Mouse (Mus musculus) myocyte (in vitro differentiated cells): ENCODE results near the gene Mup21. TPM values are rescaled to one million over a fixed set of nuclear protein-coding genes. Genes with fewer than 3 reads are reported as not detected.
"Not testable (repeated sequence)": the region's sequence is repeated elsewhere in the genome, so short reads cannot be mapped to it uniquely, and the experiment has no call there.

ENCODE experiments used
- H3K27me3 ChIP-seq: one replicate; pipeline ENCODE4 v1.6.1; 2011; ENCODE audit not compliant: control insufficient read depth, insufficient read depth, insufficient read length
- H3K36me3 ChIP-seq: one replicate; pipeline ENCODE4 v1.6.1; 2011; ENCODE audit not compliant: control insufficient read depth, insufficient read depth
- H3K4me2 ChIP-seq: one replicate; pipeline ENCODE4 v1.6.1; 2011; ENCODE audit warnings: low read depth, control low read depth
- H3K4me3 ChIP-seq: one replicate; pipeline ENCODE4 v1.5.1; 2011; ENCODE audit warnings: mild to moderate bottlenecking, control low read depth, moderate library complexity
- H3K79me2 ChIP-seq: one replicate; pipeline ENCODE4 v1.6.1; 2011; ENCODE audit not compliant: control insufficient read depth, insufficient read depth
- H3ac ChIP-seq: one replicate; pipeline ENCODE4 v1.6.1; 2011; ENCODE audit not compliant: control insufficient read depth, insufficient read length
- CEBPB ChIP-seq: IDR thresholded peaks from 2 replicates; pipeline ENCODE4 v1.6.1; 2011; ENCODE audit warnings: mild to moderate bottlenecking, moderate library complexity; ENCODE audit not compliant: poor library complexity, insufficient read depth, severe bottlenecking
- E2F4 ChIP-seq: IDR thresholded peaks from one replicate; pipeline ENCODE4 v1.6.1; 2011; ENCODE audit warnings: mild to moderate bottlenecking, control low read depth, moderate library complexity; ENCODE audit not compliant: insufficient read depth
- MAX ChIP-seq: IDR thresholded peaks from one replicate; pipeline ENCODE4 v1.6.1; 2011; ENCODE audit warnings: low read depth, mild to moderate bottlenecking, control low read depth
- MYOD1 ChIP-seq, 3 experiments: IDR thresholded peaks; one replicate each; pipeline ENCODE4 v1.6.1; 2011; ENCODE audit warnings: control low read depth in 2 of 3, low read depth in 2 of 3, mild to moderate bottlenecking in 2 of 3, moderate library complexity in 1 of 3; ENCODE audit not compliant: insufficient read length in 2 of 3, control insufficient read depth in 1 of 3
- MYOG ChIP-seq, 3 experiments: IDR thresholded peaks; one replicate each; pipeline ENCODE4 v1.6.1; 2011; ENCODE audit warnings: control low read depth in 2 of 3, low read depth in 2 of 3, mild to moderate bottlenecking in 2 of 3; ENCODE audit not compliant: insufficient read length in 2 of 3, control insufficient read depth in 1 of 3, insufficient read depth in 1 of 3
- POLR2A ChIP-seq: IDR thresholded peaks from one replicate; pipeline ENCODE4 v1.6.1; 2011; ENCODE audit warnings: low read depth, mild to moderate bottlenecking, control low read depth, moderate library complexity; ENCODE audit not compliant: insufficient read length
- POLR2AphosphoS2 ChIP-seq: IDR thresholded peaks from one replicate; pipeline ENCODE4 v1.6.1; 2011; ENCODE audit warnings: low read depth, control low read depth; ENCODE audit not compliant: insufficient read length
- REST ChIP-seq: IDR thresholded peaks from one replicate; pipeline ENCODE4 v1.6.1; 2011; ENCODE audit warnings: mild to moderate bottlenecking, control low read depth, moderate library complexity; ENCODE audit not compliant: insufficient read depth, insufficient read length
- SRF ChIP-seq: IDR thresholded peaks from one replicate; pipeline ENCODE4 v1.6.1; 2011; ENCODE audit warnings: low read depth; ENCODE audit not compliant: control insufficient read depth, insufficient read length
- TCF12 ChIP-seq: IDR thresholded peaks from one replicate; pipeline ENCODE4 v1.6.1; 2011; ENCODE audit warnings: mild to moderate bottlenecking, control low read depth; ENCODE audit not compliant: poor library complexity, insufficient read depth, severe bottlenecking
- TCF3 ChIP-seq: IDR thresholded peaks from one replicate; pipeline ENCODE4 v1.6.1; 2011; ENCODE audit warnings: low read depth, control low read depth; ENCODE audit not compliant: insufficient read length
- USF1 ChIP-seq: IDR thresholded peaks from one replicate; pipeline ENCODE4 v1.6.1; 2011; ENCODE audit warnings: low read depth, mild to moderate bottlenecking, control low read depth, moderate library complexity
- polyA plus RNA-seq: library from polyadenylated mRNA; unstranded; fragments of >200 nt; fragmentation: generic; extraction: Trizol; gene quantifications from one replicate; pipeline ENCODE4 v1.2.1, GENCODE M21; 2012; ENCODE audit warnings: missing spikeins

Mup21 gene
- polyA plus RNA-seq, 1 experiment = not detected

- Histone ChIP-seq H3K79me2 (no peaks in the 10 kb centered on the region), H3K27me3 (no peaks in the 10 kb centered on the region), H3K4me2 (no peak overlapping the region), H3ac (no peak overlapping the region), H3K36me3 (no peaks in the 10 kb centered on the region), H3K4me3 (no peak overlapping the region)
- no peak for TF ChIP-seq REST
- no peak for TF ChIP-seq MAX
- TF ChIP-seq TCF12 = no peak
- no peak for TF ChIP-seq SRF
- TF ChIP-seq USF1 = no peak
- no peak for TF ChIP-seq POLR2A
Measured at GRCm38 (mm10) chr4:62174471-62174870, 23.8 kb upstream of the Mup21 start.

- H3K36me3 ChIP-seq, H3K4me2 ChIP-seq, H3ac ChIP-seq, H3K79me2 ChIP-seq, H3K4me3 ChIP-seq, H3K27me3 ChIP-seq: not testable (repeated sequence)
Measured at GRCm38 (mm10) chr4:62167636-62168035, 17.0 kb upstream of the Mup21 start.

- no peak overlapping the region for H3K4me3 ChIP-seq
- no peaks in the 10 kb centered on the region for H3K27me3 ChIP-seq
- TF ChIP-seq E2F4 = no peak
- TF ChIP-seq REST = no peak
- TF ChIP-seq POLR2AphosphoS2 = no peak
- TF ChIP-seq MYOG (IDR thresholded peaks at IDR 0.05; ENCODE audit: control insufficient read depth in 1 of 3, insufficient read depth in 1 of 3, insufficient read length in 2 of 3, low read depth in 2 of 3) = no peak
- no peak for TF ChIP-seq CEBPB
- TF ChIP-seq POLR2A = no peak
- no peak for TF ChIP-seq SRF
- no peak for TF ChIP-seq MAX
- TF ChIP-seq USF1 = no peak
- no peak for TF ChIP-seq MYOD1 (IDR thresholded peaks at IDR 0.05; ENCODE audit: control insufficient read depth in 1 of 3, insufficient read length in 2 of 3, low read depth in 2 of 3)
- TF ChIP-seq TCF3 = no peak
- TF ChIP-seq TCF12 = no peak
- H3ac ChIP-seq = no peak overlapping the region
- no peaks in the 10 kb centered on the region for H3K36me3 ChIP-seq
- H3K4me2 ChIP-seq = no peak overlapping the region
- no peaks in the 10 kb centered on the region for H3K79me2 ChIP-seq
Measured at GRCm38 (mm10) chr4:62158401-62158800, 7.7 kb upstream of the Mup21 start.

GRCm38 (mm10) chr4:62133706-62134105, 17.0 kb downstream of the Mup21 start:
- Histone ChIP-seq H3K27me3 (no peaks in the 10 kb centered on the region), H3K79me2 (no peaks in the 10 kb centered on the region), H3K4me2 (no peak overlapping the region), H3K4me3 (no peak overlapping the region), H3K36me3 (no peaks in the 10 kb centered on the region), H3ac (no peak overlapping the region)
- TF ChIP-seq CEBPB (no peak), E2F4 (no peak), TCF12 (no peak), POLR2AphosphoS2 (no peak), MYOD1 (IDR thresholded peaks at IDR 0.05; ENCODE audit: control insufficient read depth in 1 of 3, insufficient read length in 2 of 3, low read depth in 2 of 3) (no peak), MAX (no peak), REST (no peak), TCF3 (no peak), USF1 (no peak), POLR2A (no peak), MYOG (IDR thresholded peaks at IDR 0.05; ENCODE audit: control insufficient read depth in 1 of 3, insufficient read depth in 1 of 3, insufficient read length in 2 of 3, low read depth in 2 of 3) (no peak), SRF (no peak)

- not testable (repeated sequence) for H3K4me3 ChIP-seq, H3K36me3 ChIP-seq, H3K4me2 ChIP-seq, H3ac ChIP-seq, H3K79me2 ChIP-seq, H3K27me3 ChIP-seq
Measured at GRCm38 (mm10) chr4:62103366-62103765, 47.3 kb downstream of the Mup21 start.

Other genes starting within 250 kb of the Mup21 start
- gene Mup20, start 96.7 kb downstream of the Mup21 start, polyA plus RNA-seq = not detected
- not detected for gene Mup3, start 63.5 kb downstream of the Mup21 start, polyA plus RNA-seq
- 0.46 TPM for gene Zfp37, start 80.2 kb upstream of the Mup21 start, polyA plus RNA-seq
- gene Slc31a2, start 111.7 kb upstream of the Mup21 start, polyA plus RNA-seq = 4.2 TPM
- gene Fkbp15, start 209.7 kb upstream of the Mup21 start, polyA plus RNA-seq = 18.4 TPM
- 22.5 TPM for gene Slc31a1, start 209.9 kb upstream of the Mup21 start, polyA plus RNA-seq